Mouse (Mus musculus) liver, embryonic 14 days (tissue): Measurements from ENCODE around the gene Me1. TPM values are rescaled to one million over a fixed set of nuclear protein-coding genes. Genes with fewer than 3 reads are reported as not detected.

ENCODE experiments used
- polyA plus RNA-seq: library from polyadenylated mRNA; depleted of rRNA; stranded (reverse); fragments of >200 nt; gene quantifications from 2 replicates; pipeline ENCODE4 v1.2.3, GENCODE M21; 2012; rRNA removed

The Me1 gene
- polyA plus RNA-seq, result 1.9 and 2.1 TPM in 2 replicates

DNA sequence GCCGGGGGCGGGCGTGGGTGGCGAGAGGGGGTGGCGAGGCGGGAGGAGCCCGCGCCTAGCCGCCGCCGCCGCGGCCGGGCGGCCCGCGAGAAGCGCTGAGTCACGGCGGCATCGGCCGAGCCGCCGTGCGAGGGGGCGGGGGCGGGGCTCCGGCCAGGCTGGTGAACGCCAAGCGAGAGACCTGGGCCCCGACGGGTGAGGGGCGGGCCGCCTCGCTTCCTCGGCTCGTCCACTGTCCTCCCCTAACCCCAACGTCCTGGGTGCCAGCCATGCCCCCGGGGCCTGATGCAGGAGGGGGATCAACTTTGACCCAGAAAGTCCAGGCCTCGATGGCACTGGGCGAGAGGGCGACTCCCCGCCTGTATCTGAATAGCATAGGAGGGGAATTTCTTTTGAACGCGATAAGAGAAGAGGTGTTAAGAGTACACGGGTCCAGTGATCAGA is at the start of gene Me1:
Gene Me1 (minus strand): TSS at position 136 of the 444 bp plus-strand sequence.

DNA sequence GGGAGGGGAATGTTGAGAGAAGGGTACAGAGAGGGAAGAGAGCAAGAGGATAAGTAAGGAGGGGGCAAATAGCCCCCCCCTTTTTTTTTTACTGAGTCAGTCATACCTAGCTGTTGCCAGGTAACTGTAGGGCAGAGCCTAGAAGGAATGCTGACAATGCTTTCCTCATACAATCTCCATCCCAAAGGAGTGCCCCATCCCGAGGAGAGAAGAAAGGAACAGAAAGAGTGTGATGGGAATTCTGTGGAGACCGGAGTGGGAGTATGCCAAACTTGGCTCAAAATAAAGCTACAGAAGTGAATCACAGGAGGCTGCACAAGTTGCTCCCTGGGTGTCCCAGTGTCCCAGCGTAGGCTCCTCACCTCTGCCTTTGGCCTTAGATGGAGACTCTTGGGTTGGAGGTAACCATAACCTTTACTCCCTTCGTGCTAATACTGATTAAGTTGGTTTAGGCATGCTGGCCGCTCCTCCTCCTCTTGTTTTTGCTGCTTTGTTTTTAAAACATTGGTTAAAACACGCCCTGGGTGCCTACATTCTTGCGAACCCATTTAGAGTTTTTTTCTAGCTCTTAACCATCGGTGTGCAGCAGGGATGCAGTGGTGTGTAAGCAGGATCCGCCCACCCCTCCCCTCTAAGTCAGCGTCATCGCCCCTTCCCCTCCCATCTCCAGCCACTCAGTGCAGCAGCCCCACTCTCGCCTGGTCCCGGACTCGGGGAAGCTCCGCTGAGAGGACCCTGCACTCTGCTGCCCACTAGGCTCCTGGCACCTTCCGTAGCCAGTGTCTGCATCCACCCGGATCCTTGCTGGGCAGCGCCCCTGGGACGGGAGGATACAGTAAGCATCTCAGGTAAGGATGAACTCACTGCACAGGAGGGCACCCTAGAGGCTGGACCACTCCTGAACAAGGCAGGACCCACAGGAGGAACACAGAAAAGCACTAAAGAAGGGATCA is 47.5 kb upstream of the Me1 start, which contains the start of gene Prss35:
Gene Prss35 (plus strand): TSS at position 691 of the 953 bp plus-strand sequence.

DNA sequence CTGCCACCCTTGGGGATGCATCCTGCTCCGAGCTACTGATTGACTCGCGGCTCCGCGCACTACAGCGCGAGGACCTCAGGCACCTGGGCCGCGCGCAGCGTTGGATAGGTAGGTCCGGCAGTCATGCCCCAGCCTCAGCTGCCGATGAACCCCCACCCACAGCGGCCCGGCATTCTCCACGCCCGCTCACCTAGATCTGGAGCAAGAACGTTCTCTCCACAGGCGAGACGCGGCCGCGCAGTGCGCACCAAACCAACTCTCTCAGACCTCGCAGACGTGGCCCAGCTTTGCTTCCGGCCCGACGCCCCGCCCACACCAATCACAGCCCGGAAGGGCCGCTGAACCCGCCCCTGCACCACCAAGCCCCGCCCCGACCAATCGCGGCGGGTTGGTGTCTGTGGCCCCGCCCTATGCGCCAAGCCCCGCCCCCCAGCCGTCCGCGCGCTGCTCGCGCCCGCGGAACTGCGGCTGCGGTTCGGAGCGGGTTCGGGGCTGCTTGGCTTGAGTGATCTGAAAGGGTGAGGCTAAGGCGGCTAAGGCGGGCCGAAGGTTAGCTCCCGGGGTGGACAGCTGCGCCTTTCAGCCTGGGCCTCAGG is 124.1 kb downstream of the Me1 start, which contains the start of the genes Pgm3 and Rwdd2a:
Gene Pgm3 (minus strand): TSS at position 303 of the 596 bp plus-strand sequence.
Gene Rwdd2a (plus strand): TSS at position 452 of the 596 bp plus-strand sequence.

Other genes with a start within 250 kb of the Me1 start
- 1.3 and 1.6 TPM in 2 replicates for gene Ube2cbp, start 231.0 kb downstream of the Me1 start, polyA plus RNA-seq
- gene Dop1a, start 228.8 kb downstream of the Me1 start, polyA plus RNA-seq, result 4.5 and 5.3 TPM in 2 replicates
- gene Pgm3, start 124.1 kb downstream of the Me1 start, polyA plus RNA-seq, result 7.7 and 8.1 TPM in 2 replicates
- gene Rwdd2a, start 124.0 kb downstream of the Me1 start, polyA plus RNA-seq, result 0.38 and 0.39 TPM in 2 replicates
- 0.40 and 1.5 TPM in 2 replicates for gene Prss35, start 47.7 kb upstream of the Me1 start, polyA plus RNA-seq
- gene Snap91, start 184.7 kb upstream of the Me1 start, polyA plus RNA-seq, result 0.05 and 0.09 TPM in 2 replicates